Mouse (Mus musculus): ENCODE measurements around the gene Mcm2.

GRCm38 (mm10) chr6:88905042-88905441 is 6.5 kb upstream of the Mcm2 start:
- TF ChIP-seq CTCF (IDR thresholded peaks at IDR 0.05; ENCODE audit: low read depth) (no peak), EP300 (IDR thresholded peaks at IDR 0.05; ENCODE audit: low read depth) (no peak)

Measured in heart, postnatal 0 days (tissue).